In genomic region chr11:103292152-103292889, GRCm38 (mm10) we compare ENCODE assay signal across 10 mouse cellular contexts. TPM values are rescaled to one million over a fixed set of nuclear protein-coding genes. Genes with fewer than 3 reads are reported as not detected.
DNase-seq lines count a peak whose midpoint lies in the region; TF ChIP-seq lines count a peak whose summit lies in the region.
"Had no signal": no experiment of that assay in that cellular context is flagged by ENCODE, and none has a peak within 500 bp of the region (broad histone marks: within the 10 kb centered on the region; RNA-seq: fewer than 3 reads in every experiment).

No protein-coding gene starts in this region.

- intact Hi-C loops in heart, adult 2 months (cut with DNase I): no loop called here
- intact Hi-C loops in left cerebral cortex, postnatal 4 days (cut with DNase I): no loop called here

- no peaks in the 10 kb centered on the region for H3K27me3 ChIP-seq in cerebellum, adult 2 months (ENCODE audit: control insufficient read depth, insufficient read depth, low read length)
- H3K27me3 ChIP-seq in heart, adult 2 months (ENCODE audit: control insufficient read depth, insufficient read depth, low read length): no peaks in the 10 kb centered on the region
- H3K27me3 ChIP-seq: CH12.LX had no signal

- H3K79me2 ChIP-seq in heart, adult 2 months (replicated peaks; ENCODE audit: control insufficient read depth, insufficient read depth, low read length): no peaks in the 10 kb centered on the region

- peak; percentile 34 to 40 for DNase-seq in cerebellum, postnatal 10 days
- DNase-seq in cerebellum, adult 2 months: no peak
- peak; percentile 54 for DNase-seq in WW6 (ENCODE audit: low read depth, low spot score)
- peak; percentile 65 to 76 for DNase-seq in heart, adult 2 months
- DNase-seq in kidney, postnatal 4 days: peak; percentile 63 to 73
- DNase-seq in skeletal muscle tissue, adult 2 months (ENCODE audit: low read depth, low spot score): peak; percentile 92
- DNase-seq in cerebellum, postnatal 14 days: no peak
- DNase-seq in left cerebral cortex, postnatal 4 days: no peak

- peaks cover 5% of the 10 kb centered on the region; the same call in 1 of the 2 replicates for H3K4me1 ChIP-seq in cerebellum, adult 2 months (ENCODE audit: control insufficient read depth, insufficient read depth, low read length)
- H3K4me1 ChIP-seq in heart, adult 2 months (ENCODE audit: control insufficient read depth, insufficient read depth, low read length): peaks cover 16% of the 10 kb centered on the region

- WGBS in cerebellum, adult 2 months: 44% methylated on average over 14 of the region's 14 CpGs
- 12% methylated on average over 14 of the region's 14 CpGs for WGBS in heart, adult 2 months

- H3K4me3 ChIP-seq in cerebellum, adult 2 months (replicated peaks; ENCODE audit: insufficient read depth, low read depth, low read length): no peak overlapping the region
- no peak overlapping the region for H3K4me3 ChIP-seq in heart, adult 2 months

- TF ChIP-seq CTCF in cerebellum, adult 2 months (IDR thresholded peaks at IDR 0.05; ENCODE audit: borderline replicate concordance, insufficient read depth, low read depth, low read length): no peak
- no peak for TF ChIP-seq CTCF in heart, adult 2 months (IDR thresholded peaks at IDR 0.05)

- TF ChIP-seq EP300 in heart, adult 2 months (IDR thresholded peaks at IDR 0.05; ENCODE audit: insufficient read depth, low read depth, low read length): no peak

- 0 out of 2 replicates have a peak overlapping the region, but pooled peaks have one; percentile 31 for H3K9ac ChIP-seq in heart, adult 2 months (ENCODE audit: low read depth, low read length)
- H3K9ac ChIP-seq: liver, embryonic 14.5 days had no signal

- no peaks in the 10 kb centered on the region for H3K36me3 ChIP-seq in heart, adult 2 months (ENCODE audit: control insufficient read depth, insufficient read depth, low read length)

- H3K27ac ChIP-seq in cerebellum, adult 2 months (ENCODE audit: insufficient read depth, low read length): no peak overlapping the region
- H3K27ac ChIP-seq in heart, adult 2 months: peak overlapping the region; percentile 72
- H3K27ac ChIP-seq: liver, embryonic 14.5 days had no signal

- no peak for TF ChIP-seq POLR2A in cerebellum, adult 2 months (IDR thresholded peaks at IDR 0.05; ENCODE audit: borderline replicate concordance, insufficient read depth, low read length)
- TF ChIP-seq POLR2A in heart, adult 2 months (IDR thresholded peaks at IDR 0.05; ENCODE audit: insufficient read depth, low read depth, low read length): 0 out of 2 replicates have a peak, but pooled peaks have one; percentile 21

RNA-seq across cellular contexts. Expression of gene Map3k14, which starts 25.0 kb away (rescaled TPM):
- 6.0 and 6.1 TPM in 2 replicates for polyA plus RNA-seq in cerebellum, adult 2 months (2012; rRNA removed)
- total RNA-seq in heart, adult 2 months (2021): 1 to 10 TPM; 3.0 to 3.4 TPM
- polyA plus RNA-seq in heart, adult 2 months (2012; rRNA removed): 3.7 and 4.5 TPM in 2 replicates
- total RNA-seq in left cerebral cortex, postnatal 4 days (2021): 1 to 10 TPM; 3.7 to 4.3 TPM

Comparison
In these comparisons a context has a peak if more than half of its experiments do, and no peak if none do; other contexts are left out.
1. DNase-seq: peak in cerebellum, postnatal 10 days (2 of 2), WW6 (single experiment), heart, adult 2 months (2 of 2), kidney, postnatal 4 days (2 of 2) and skeletal muscle tissue, adult 2 months (single experiment); none in cerebellum, adult 2 months (0 of 2), cerebellum, postnatal 14 days (0 of 2) and left cerebral cortex, postnatal 4 days (single experiment).